Mouse (Mus musculus) MEL-GATA-1-ER (cell line): ENCODE data around the gene Runx3.

Experiments used
- DNase-seq: peaks from one replicate; pipeline ENCODE4 v3.0.0-alpha.2; 2012; ENCODE audit warnings: low read depth; ENCODE audit errors: extremely low read depth

The Runx3 gene

GRCm38 (mm10) chr4:135114301-135114700 is 6.2 kb upstream of the Runx3 start:
- no peak for DNase-seq

GRCm38 (mm10) chr4:135115426-135116170 is 4.9 kb upstream of the Runx3 start:
- DNase-seq = no peak

- no peak for DNase-seq
These were observed 4.1 kb upstream of the Runx3 start for GRCm38 (mm10) chr4:135116391-135116790.

GRCm38 (mm10) chr4:135117846-135118245 is 2.6 kb upstream of the Runx3 start:
- no peak for DNase-seq

GRCm38 (mm10) chr4:135118855-135119474 is 1.5 kb upstream of the Runx3 start:
- DNase-seq = no peak

GRCm38 (mm10) chr4:135123721-135124120 is 3.3 kb downstream of the Runx3 start:
- no peak for DNase-seq

GRCm38 (mm10) chr4:135124732-135125131 is 4.3 kb downstream of the Runx3 start:
- DNase-seq = no peak

- DNase-seq = no peak
These were observed 4.7 kb downstream of the Runx3 start for GRCm38 (mm10) chr4:135125152-135125551.

GRCm38 (mm10) chr4:135126385-135126784 is 5.9 kb downstream of the Runx3 start:
- DNase-seq = no peak

GRCm38 (mm10) chr4:135128841-135129520 is 8.5 kb downstream of the Runx3 start:
- DNase-seq = peak; percentile 80

- DNase-seq = no peak
These were observed 9.7 kb downstream of the Runx3 start for GRCm38 (mm10) chr4:135130156-135130555.

GRCm38 (mm10) chr4:135131145-135131544 is 10.7 kb downstream of the Runx3 start:
- no peak for DNase-seq

- no peak for DNase-seq
These were observed 12.3 kb downstream of the Runx3 start for GRCm38 (mm10) chr4:135132797-135133196.

GRCm38 (mm10) chr4:135133711-135134110 is 13.3 kb downstream of the Runx3 start:
- no peak for DNase-seq

- no peak for DNase-seq
These were observed 14.9 kb downstream of the Runx3 start for GRCm38 (mm10) chr4:135135331-135135730.

- no peak for DNase-seq
These were observed 15.8 kb downstream of the Runx3 start for GRCm38 (mm10) chr4:135136202-135136601.

- DNase-seq = no peak
These were observed 16.2 kb downstream of the Runx3 start for GRCm38 (mm10) chr4:135136612-135137011.

- no peak for DNase-seq
These were observed 20.4 kb downstream of the Runx3 start for GRCm38 (mm10) chr4:135140647-135141515.

- no peak for DNase-seq
These were observed 21.3 kb downstream of the Runx3 start for GRCm38 (mm10) chr4:135141720-135142119.

GRCm38 (mm10) chr4:135146734-135147133 is 26.3 kb downstream of the Runx3 start:
- DNase-seq = no peak

- no peak for DNase-seq
These were observed 28.2 kb downstream of the Runx3 start for GRCm38 (mm10) chr4:135148660-135149059.
